Mouse (Mus musculus): ENCODE results near the gene Bpi. TPM values are rescaled to one million over a fixed set of nuclear protein-coding genes. Genes with fewer than 3 reads are reported as not detected.
A peak's percentile ranks its signal among the peaks of the same experiment; 100 is the strongest.

The Bpi gene
- polyA plus RNA-seq, 1 experiment from 2014 or later, result not detected

DNA sequence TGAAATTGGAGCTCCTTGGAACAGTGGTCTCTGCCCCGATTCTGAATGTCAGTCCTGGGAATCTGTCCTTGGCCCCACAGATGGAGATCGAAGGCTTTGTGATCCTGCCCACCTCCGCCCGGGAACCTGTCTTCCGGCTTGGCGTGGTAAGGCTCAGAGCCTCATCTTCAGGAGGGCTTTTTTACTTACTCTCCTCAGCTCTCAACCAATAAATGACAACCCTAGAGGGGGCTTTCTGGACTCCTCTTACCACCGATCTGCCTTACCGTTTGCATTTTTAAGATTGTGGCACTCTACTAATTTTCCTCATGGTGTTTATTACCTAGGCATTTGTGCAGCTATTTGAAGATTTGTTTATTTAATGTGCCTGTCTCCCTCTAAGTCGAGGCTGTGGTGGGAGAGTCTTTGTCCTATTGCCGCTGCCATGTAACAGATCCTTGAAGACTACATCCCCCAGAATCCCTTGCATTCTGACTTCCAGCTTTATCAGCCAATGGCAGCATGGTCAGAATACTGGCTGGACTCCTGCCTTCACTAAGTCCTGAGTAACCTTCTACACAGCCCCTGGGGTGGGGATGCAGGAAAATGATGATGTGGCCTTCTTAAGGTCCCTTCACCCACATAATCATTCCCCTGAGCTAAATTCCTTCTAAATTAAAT is 66.8 kb downstream of the Bpi start:
- no peak overlapping the region for H3K27ac ChIP-seq (ENCODE audit: low read length)
- peak; percentile 71; the same call in 1 of the 2 replicates for ATAC-seq

DNA sequence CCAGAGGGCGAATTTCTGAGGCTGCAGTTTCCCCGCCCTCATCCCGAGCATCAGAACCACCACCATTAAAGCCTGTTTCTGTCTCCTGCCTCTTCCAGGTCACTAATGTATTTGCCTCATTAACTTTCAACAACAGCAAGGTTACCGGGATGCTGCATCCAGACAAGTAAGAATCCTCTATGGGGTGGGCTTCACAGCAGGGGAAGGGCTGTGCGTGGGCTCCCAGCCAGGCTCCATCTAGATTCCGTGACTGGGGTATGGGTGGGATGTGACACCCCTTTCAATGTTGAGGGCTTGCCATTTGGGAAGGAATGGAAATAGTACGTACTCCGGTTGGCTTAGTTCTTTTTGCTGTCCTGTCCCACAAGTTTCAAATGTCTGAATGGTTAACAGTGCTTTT is 67.7 kb downstream of the Bpi start:
- H3K4me2 ChIP-seq (ENCODE audit: low read length), result no peak overlapping the region
- no peak overlapping the region for H3K4me3 ChIP-seq (replicated peaks; ENCODE audit: low read length)
- H3K4me1 ChIP-seq (replicated peaks; ENCODE audit: control insufficient read depth, insufficient read depth, low read length), result no peaks in the 10 kb centered on the region
- H3K27me3 ChIP-seq (replicated peaks; ENCODE audit: control insufficient read depth, insufficient read depth, low read length), result no peaks in the 10 kb centered on the region
- H3K9ac ChIP-seq (replicated peaks; ENCODE audit: low read depth, low read length), result no peak overlapping the region
- no peak for ATAC-seq
- no peak overlapping the region for H3K27ac ChIP-seq (ENCODE audit: low read length)
- 57% methylated on average over 8 of the region's 8 CpGs for WGBS
- H3K9me3 ChIP-seq (ENCODE audit: control insufficient read depth, low read length), result no peaks in the 10 kb centered on the region
- no peaks in the 10 kb centered on the region for H3K36me3 ChIP-seq (ENCODE audit: control insufficient read depth, insufficient read depth)

More for the DNA sequence above, 66.8 kb downstream of the Bpi start:
- no peak overlapping the region for H3K9ac ChIP-seq (replicated peaks; ENCODE audit: low read depth, low read length)
- no peak overlapping the region for H3K4me2 ChIP-seq (ENCODE audit: low read length)
- no peaks in the 10 kb centered on the region for H3K4me1 ChIP-seq (replicated peaks; ENCODE audit: control insufficient read depth, insufficient read depth, low read length)
- WGBS, result 59% methylated on average over 10 of the region's 10 CpGs
- no peaks in the 10 kb centered on the region for H3K36me3 ChIP-seq (ENCODE audit: control insufficient read depth, insufficient read depth)
- H3K27me3 ChIP-seq (replicated peaks; ENCODE audit: control insufficient read depth, insufficient read depth, low read length), result no peaks in the 10 kb centered on the region
- no peaks in the 10 kb centered on the region for H3K9me3 ChIP-seq (ENCODE audit: control insufficient read depth, low read length)
- no peak overlapping the region for H3K4me3 ChIP-seq (replicated peaks; ENCODE audit: low read length)

Small RNA genes within 50 kb of the gene (microRNA-seq; reads per million reads assigned to microRNA genes)
- not detected for gene Mir7685

Other genes with a start within 250 kb of the Bpi start
- 21.1 and 22.1 TPM in 2 replicates for gene Tti1, start 229.7 kb upstream of the Bpi start, polyA plus RNA-seq (2015; fragmentation: Nextera tagmentation; extraction: Ambion mirVana)
- gene Rprd1b, start 229.6 kb upstream of the Bpi start, polyA plus RNA-seq (2015; fragmentation: Nextera tagmentation; extraction: Ambion mirVana), result 36.6 and 44.6 TPM in 2 replicates
- 5.0 and 7.5 TPM in 2 replicates for gene Tgm2, start 111.7 kb upstream of the Bpi start, polyA plus RNA-seq (2015; fragmentation: Nextera tagmentation; extraction: Ambion mirVana)
- 1.8 and 2.8 TPM in 2 replicates for gene D630003M21Rik, start 28.9 kb upstream of the Bpi start, polyA plus RNA-seq (2015; fragmentation: Nextera tagmentation; extraction: Ambion mirVana)
- 2.4 and 3.2 TPM in 2 replicates for gene Lbp, start 48.4 kb downstream of the Bpi start, polyA plus RNA-seq (2015; fragmentation: Nextera tagmentation; extraction: Ambion mirVana)
- gene Snhg11, start 117.5 kb downstream of the Bpi start, polyA plus RNA-seq (2015; fragmentation: Nextera tagmentation; extraction: Ambion mirVana), result 49.7 and 217 TPM in 2 replicates
- 24.7 and 26.9 TPM in 2 replicates for gene Ralgapb, start 151.8 kb downstream of the Bpi start, polyA plus RNA-seq (2015; fragmentation: Nextera tagmentation; extraction: Ambion mirVana)
- gene Adig, start 244.5 kb downstream of the Bpi start, polyA plus RNA-seq (2015; fragmentation: Nextera tagmentation; extraction: Ambion mirVana), result not detected in 2 replicates

All from forebrain, embryonic 16.5 days (tissue).